ENCODE assay signal across 26 mouse cellular contexts in the genomic region with DNA sequence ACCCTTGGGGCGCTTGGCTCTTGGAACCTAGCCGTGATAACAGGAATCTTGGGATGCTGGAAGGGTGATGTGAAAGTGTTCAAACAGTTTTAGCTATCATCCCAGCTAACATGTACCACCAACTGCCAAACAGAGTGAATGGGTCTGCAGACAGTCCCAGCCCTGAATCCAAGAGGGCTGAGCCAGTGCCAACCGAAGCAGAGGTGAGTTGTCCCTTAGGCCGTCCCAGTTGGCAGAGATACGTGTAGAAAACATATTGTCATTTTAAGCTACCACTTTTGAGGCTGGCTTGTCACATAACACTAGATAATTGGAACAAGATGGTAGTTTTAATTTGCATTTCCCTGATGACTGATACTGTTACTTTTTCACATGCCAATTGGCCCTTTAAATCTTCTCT. TPM values are rescaled to one million over a fixed set of nuclear protein-coding genes. Genes with fewer than 3 reads are reported as not detected.
DNase-seq lines count a peak whose midpoint lies in the region; ATAC-seq and TF ChIP-seq lines count a peak whose summit lies in the region.
"Had no signal": no experiment of that assay in that cellular context is flagged by ENCODE, and none has a peak within 500 bp of the region (broad histone marks: within the 10 kb centered on the region; RNA-seq: fewer than 3 reads in every experiment).

No protein-coding gene starts in this region.

- no peak overlapping the region for H3K27ac ChIP-seq in forebrain, embryonic 14.5 days (ENCODE audit: low read depth, low read length)
- H3K27ac ChIP-seq in forebrain, embryonic 11.5 days (ENCODE audit: low read depth, low read length) = no peak overlapping the region
- H3K27ac ChIP-seq in heart, embryonic 10.5 days = no peak overlapping the region
- no peak overlapping the region for H3K27ac ChIP-seq in thymus, adult 2 months (ENCODE audit: control insufficient read depth, insufficient read depth, low read length)
- H3K27ac ChIP-seq: embryonic facial prominence, embryonic 13.5 days; embryonic facial prominence, embryonic 15.5 days; forebrain, embryonic 12.5 days; forebrain, embryonic 15.5 days had no signal

- ATAC-seq in forebrain, embryonic 14.5 days = no peak
- no peak for ATAC-seq in forebrain, embryonic 11.5 days (replicated peaks; ENCODE audit: low FRiP score)
- ATAC-seq: CD4-positive, CD25-positive, alpha-beta regulatory T cell, adult 4 months; forebrain, embryonic 15.5 days had no signal

- no peak for TF ChIP-seq POLR2A in thymus, adult 2 months (IDR thresholded peaks at IDR 0.05; ENCODE audit: control insufficient read depth, extremely low read depth, insufficient read depth, low read length, poor library complexity)

- 83% methylated on average over 5 of the region's 5 CpGs for WGBS in forebrain, embryonic 14.5 days
- 93% methylated on average over 5 of the region's 5 CpGs for WGBS in forebrain, embryonic 11.5 days
- 90% methylated on average over 5 of the region's 5 CpGs for WGBS in heart, embryonic 10.5 days
- WGBS in thymus, adult 2 months = 95% methylated on average over 5 of the region's 5 CpGs

- H3K4me3 ChIP-seq in forebrain, embryonic 14.5 days (ENCODE audit: low read depth, low read length) = no peak overlapping the region
- H3K4me3 ChIP-seq in forebrain, embryonic 11.5 days (ENCODE audit: low read depth, low read length) = no peak overlapping the region
- no peak overlapping the region for H3K4me3 ChIP-seq in heart, embryonic 10.5 days
- H3K4me3 ChIP-seq in thymus, adult 2 months (ENCODE audit: control insufficient read depth, insufficient read depth, low read length) = no peak overlapping the region
- H3K4me3 ChIP-seq: embryonic facial prominence, embryonic 13.5 days; embryonic facial prominence, embryonic 15.5 days; erythroblast, embryonic 14.5 days; forebrain, embryonic 12.5 days; forebrain, embryonic 15.5 days had no signal

- no peaks in the 10 kb centered on the region; the same call in 1 of the 2 replicates for H3K36me3 ChIP-seq in forebrain, embryonic 14.5 days (ENCODE audit: control insufficient read depth, insufficient read depth, low read length)
- no peaks in the 10 kb centered on the region; the same call in 1 of the 2 replicates for H3K36me3 ChIP-seq in forebrain, embryonic 11.5 days (ENCODE audit: control insufficient read depth, insufficient read depth, low read length)
- peaks cover 24% of the 10 kb centered on the region for H3K36me3 ChIP-seq in heart, embryonic 10.5 days
- H3K36me3 ChIP-seq in thymus, adult 2 months (ENCODE audit: control insufficient read depth, insufficient read depth, low read length) = no peaks in the 10 kb centered on the region
- H3K36me3 ChIP-seq: embryonic facial prominence, embryonic 15.5 days had no signal

- no peak overlapping the region for H3K4me2 ChIP-seq in forebrain, embryonic 14.5 days (ENCODE audit: low read length)
- H3K4me2 ChIP-seq in forebrain, embryonic 11.5 days (ENCODE audit: low read depth, low read length, severe bottlenecking) = no peak overlapping the region
- H3K4me2 ChIP-seq: embryonic facial prominence, embryonic 13.5 days; embryonic facial prominence, embryonic 15.5 days; forebrain, embryonic 12.5 days; forebrain, embryonic 15.5 days had no signal

- no peak overlapping the region for H3K9ac ChIP-seq in forebrain, embryonic 14.5 days (ENCODE audit: low read length)
- no peak overlapping the region for H3K9ac ChIP-seq in forebrain, embryonic 11.5 days (ENCODE audit: low read length)
- H3K9ac ChIP-seq: embryonic facial prominence, embryonic 13.5 days; embryonic facial prominence, embryonic 15.5 days; forebrain, embryonic 12.5 days; forebrain, embryonic 15.5 days had no signal

- peak; percentile 32 for DNase-seq in forebrain, embryonic 14.5 days (ENCODE audit: low spot score)
- no peak for DNase-seq in forebrain, embryonic 11.5 days (ENCODE audit: low spot score)
- peak; percentile 71 for DNase-seq in heart, adult 11 months
- no peak for DNase-seq in heart, embryonic 10.5 days (ENCODE audit: low spot score)
- DNase-seq in thymus, adult 2 months = no peak
- DNase-seq: adrenal gland, adult 8-10 months; adrenal gland, postnatal 14 days; adrenal gland, postnatal 36 days; B cell, adult 2 months; cerebellum, adult 11 months; cerebellum, adult 18-20 months; cerebellum, adult 8-10 months; cerebellum, adult 9-11 months; cerebellum, postnatal 14 days; cerebellum, postnatal 36 days; embryo, embryonic 11 days had no signal

- no peaks in the 10 kb centered on the region for H3K4me1 ChIP-seq in forebrain, embryonic 14.5 days (ENCODE audit: control insufficient read depth, insufficient read depth, low read length)
- H3K4me1 ChIP-seq in forebrain, embryonic 11.5 days (replicated peaks; ENCODE audit: control insufficient read depth, insufficient read depth, low read length) = no peaks in the 10 kb centered on the region
- H3K4me1 ChIP-seq in heart, embryonic 10.5 days = no peaks in the 10 kb centered on the region
- H3K4me1 ChIP-seq in thymus, adult 2 months (replicated peaks; ENCODE audit: control insufficient read depth, insufficient read depth, low read length) = no peaks in the 10 kb centered on the region
- H3K4me1 ChIP-seq: embryonic facial prominence, embryonic 13.5 days; embryonic facial prominence, embryonic 15.5 days; forebrain, embryonic 12.5 days; forebrain, embryonic 15.5 days had no signal

- no peaks in the 10 kb centered on the region for H3K9me3 ChIP-seq in forebrain, embryonic 14.5 days (replicated peaks; ENCODE audit: control insufficient read depth, low read length)
- H3K9me3 ChIP-seq in forebrain, embryonic 11.5 days (ENCODE audit: control insufficient read depth, low read length) = no peaks in the 10 kb centered on the region
- no peaks in the 10 kb centered on the region for H3K9me3 ChIP-seq in heart, embryonic 10.5 days
- H3K9me3 ChIP-seq: embryonic facial prominence, embryonic 13.5 days; embryonic facial prominence, embryonic 15.5 days; forebrain, embryonic 12.5 days; forebrain, embryonic 15.5 days; G1E had no signal

- H3K27me3 ChIP-seq in forebrain, embryonic 14.5 days (replicated peaks; ENCODE audit: control insufficient read depth, insufficient read depth, low read length) = no peaks in the 10 kb centered on the region
- H3K27me3 ChIP-seq in forebrain, embryonic 11.5 days (ENCODE audit: control insufficient read depth, insufficient read depth, low read length) = no peaks in the 10 kb centered on the region
- no peaks in the 10 kb centered on the region for H3K27me3 ChIP-seq in heart, embryonic 10.5 days (ENCODE audit: insufficient read depth, poor library complexity, severe bottlenecking)
- H3K27me3 ChIP-seq in thymus, adult 2 months (ENCODE audit: control insufficient read depth, insufficient read depth, low read length) = no peaks in the 10 kb centered on the region
- H3K27me3 ChIP-seq: CH12.LX; embryonic facial prominence, embryonic 13.5 days; embryonic facial prominence, embryonic 15.5 days had no signal

- TF ChIP-seq CTCF in thymus, adult 2 months (IDR thresholded peaks at IDR 0.05; ENCODE audit: borderline replicate concordance, control insufficient read depth, extremely low read depth, insufficient read depth, low read length, poor library complexity) = no peak

RNA-seq across cellular contexts. Expression of a gene that starts 18.2 kb away (rescaled TPM):
- not detected in 2 replicates for polyA plus RNA-seq in forebrain, embryonic 14.5 days (2014; fragmentation: Nextera tagmentation; extraction: Ambion mirVana)
- polyA plus RNA-seq in forebrain, embryonic 11.5 days (2014; fragmentation: Nextera tagmentation; extraction: Ambion mirVana) = not detected in 2 replicates
- polyA plus RNA-seq in heart, embryonic 10.5 days (2016; fragmentation: Nextera tagmentation; extraction: Ambion mirVana) = not detected in 2 replicates
- not detected in 2 replicates for polyA plus RNA-seq in thymus, adult 2 months (2012; rRNA removed)
- polyA plus RNA-seq: CD4-positive, CD25-positive, alpha-beta regulatory T cell, adult 4 months; embryonic facial prominence, embryonic 11.5 days; embryonic facial prominence, embryonic 13.5 days; embryonic facial prominence, embryonic 15.5 days; erythroblast, embryonic 14.5 days; forebrain, embryonic 12.5 days; forebrain, embryonic 15.5 days; frontal cortex, adult 2 months; G1E had no signal

Comparison
In these comparisons a context has a peak if more than half of its experiments do, and no peak if none do; other contexts are left out.
1. DNase-seq: peak in forebrain, embryonic 14.5 days (single experiment) and heart, adult 11 months (single experiment); none in forebrain, embryonic 11.5 days (single experiment), heart, embryonic 10.5 days (single experiment) and thymus, adult 2 months (single experiment).